Mouse (Mus musculus): Measurements from ENCODE around the gene Tmem126a.

Gene Tmem126a

DNA sequence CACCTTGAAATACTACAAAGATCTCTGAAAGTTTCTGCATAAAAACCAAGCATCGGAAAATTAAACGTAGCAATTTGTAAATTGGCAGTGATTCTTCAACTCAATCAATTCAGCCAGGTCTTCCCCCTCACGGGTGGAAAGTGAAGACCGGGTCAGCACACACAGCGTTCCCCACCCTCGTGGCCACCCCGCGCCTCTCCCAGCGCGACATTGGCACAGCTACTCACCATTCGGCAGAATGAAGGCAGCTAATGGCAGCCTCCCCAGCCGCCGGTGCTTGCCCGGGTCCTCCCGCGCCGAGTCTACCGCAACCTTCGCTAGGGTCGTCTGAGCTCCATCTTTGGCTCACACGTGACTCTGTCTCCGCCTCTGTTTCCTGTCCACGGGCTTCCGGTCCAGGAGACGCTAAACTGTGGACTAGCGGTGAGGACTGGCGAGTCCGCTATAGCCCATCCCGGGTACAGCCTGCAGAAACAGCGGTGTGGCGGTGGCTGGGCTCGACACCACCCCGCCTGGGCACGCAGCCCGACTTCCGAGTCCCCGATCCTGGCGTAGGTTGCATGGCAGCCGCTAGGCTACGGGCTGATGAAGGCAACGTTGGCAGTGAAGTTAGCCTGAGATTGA is at the start of gene Tmem126a:
Tmem126a (minus strand) TSS at position 385 of the 624 bp plus-strand sequence.
- in situ Hi-C loops (cut with MboI), result no loop called here

DNA sequence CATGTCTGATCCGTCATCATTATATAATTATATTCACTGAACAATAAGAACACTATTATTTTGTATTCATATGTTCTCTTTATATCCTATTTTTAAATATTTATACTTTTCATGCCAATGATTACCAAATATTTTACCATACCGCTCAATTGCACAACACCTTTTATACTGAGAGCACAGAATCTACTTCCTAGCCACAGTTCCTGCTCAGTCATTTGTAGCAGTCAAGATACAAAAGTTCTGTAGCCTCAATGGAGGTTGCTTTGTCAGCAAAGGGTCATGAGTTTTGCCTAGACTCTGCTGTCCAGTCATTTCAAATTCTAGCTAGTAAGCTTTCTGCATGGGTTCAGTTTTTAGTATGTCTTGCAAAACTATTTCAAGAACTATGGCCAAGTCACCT is 25.6 kb upstream of the Tmem126a start:
- in situ Hi-C loops (cut with MboI), result no loop called here

DNA sequence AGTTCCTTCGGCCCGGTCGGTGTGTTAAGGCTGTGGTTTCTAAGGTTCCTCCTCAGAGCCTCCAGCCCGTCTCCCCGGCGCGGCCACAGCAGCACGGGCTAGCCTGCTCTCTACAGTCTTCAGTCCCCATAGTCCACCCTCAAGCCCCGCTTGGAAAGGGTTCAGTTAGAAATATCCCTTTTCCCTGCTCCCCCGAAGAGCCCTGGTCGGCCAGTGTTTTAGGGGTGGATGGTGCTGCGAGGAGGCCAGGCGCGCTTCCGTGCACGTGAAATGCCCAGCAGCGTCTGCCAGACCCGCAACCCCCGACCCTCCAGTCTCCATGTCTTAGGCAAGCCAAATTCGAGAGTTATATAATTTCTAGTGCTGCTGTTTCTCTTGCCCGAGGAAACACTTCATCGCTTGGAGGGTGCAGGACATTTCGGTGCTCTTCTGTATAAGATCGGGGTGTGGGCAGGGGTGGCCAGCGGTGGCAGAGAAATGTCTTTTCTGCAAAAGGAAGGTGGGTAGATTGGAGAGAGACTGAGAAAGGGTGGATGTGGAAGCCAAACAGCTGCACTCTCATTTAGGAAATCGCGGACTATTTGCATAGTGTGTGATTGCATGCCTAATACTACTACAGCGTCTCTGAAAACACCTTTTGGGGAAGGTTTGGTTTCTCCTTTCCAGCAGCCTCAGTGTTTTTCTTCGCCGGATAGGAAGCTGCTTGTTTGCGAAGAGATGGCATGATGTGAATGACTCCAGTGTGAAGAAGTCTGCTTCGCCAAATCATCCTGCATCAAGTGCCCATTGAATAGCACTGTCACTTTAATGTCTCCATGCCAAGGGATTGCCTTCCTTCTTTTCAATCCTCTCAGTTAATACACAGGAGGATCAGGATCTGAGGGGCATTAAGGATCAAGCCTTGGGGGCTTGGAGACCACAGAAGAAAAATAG is 19.6 kb upstream of the Tmem126a start, which contains the start of gene Dlg2:
Dlg2 (plus strand) TSS at position 360 of the 933 bp plus-strand sequence.
- in situ Hi-C loops (cut with MboI), result no loop called here

DNA sequence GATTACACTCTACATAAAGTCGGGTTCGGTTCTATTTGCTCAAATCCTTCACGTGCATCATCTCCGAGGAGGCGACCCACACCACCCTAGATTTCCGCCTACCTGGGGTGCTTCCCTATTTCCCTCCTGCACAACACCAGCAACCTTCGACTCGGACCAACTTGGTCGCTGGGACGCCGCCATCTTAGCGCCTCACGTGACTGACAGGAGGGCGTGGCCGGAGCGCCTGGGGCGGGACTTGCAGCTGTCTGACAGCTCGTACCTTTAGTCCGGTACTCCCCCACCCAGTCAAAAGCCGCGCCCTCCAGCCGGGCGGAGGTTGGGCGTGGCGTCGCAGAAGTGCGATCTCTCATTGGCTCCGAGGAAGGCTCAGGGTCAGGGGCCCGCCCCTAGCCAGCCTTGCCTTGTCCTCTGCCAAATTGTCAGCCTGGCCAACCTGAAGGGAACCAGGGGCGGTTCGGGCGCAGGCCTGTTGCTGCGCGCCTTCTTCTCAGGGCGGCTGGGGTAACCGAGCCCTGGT is 18.8 kb upstream of the Tmem126a start, which contains the start of gene Tmem126b:
Tmem126b (minus strand) TSS at position 209 of the 520 bp plus-strand sequence.
- in situ Hi-C loops (cut with MboI), result no loop called here

- in situ Hi-C loops (cut with MboI), result no loop called here
Observed at GRCm38 (mm10) chr7:90473511-90473910, 16.5 kb upstream of the Tmem126a start.

DNA sequence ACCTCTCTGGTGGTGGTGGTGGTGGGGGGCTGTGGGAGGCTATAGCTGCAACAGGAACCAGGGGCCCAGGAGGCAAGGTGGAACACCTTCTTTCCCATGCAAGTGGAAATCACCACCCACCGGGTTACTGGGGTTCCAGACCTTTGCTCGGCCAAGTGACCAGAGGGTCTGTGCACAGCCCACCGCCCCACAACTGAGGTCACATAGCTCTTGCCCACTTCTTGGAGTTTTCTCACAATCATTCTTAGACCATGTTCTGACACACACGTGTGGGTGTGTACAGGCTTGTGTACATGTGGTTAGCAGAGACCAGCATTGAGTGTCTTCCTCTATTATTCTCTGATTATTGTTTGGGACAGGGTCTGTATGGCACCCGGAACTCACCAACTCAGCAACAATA is 4.4 kb upstream of the Tmem126a start:
- in situ Hi-C loops (cut with MboI), result no loop called here

- in situ Hi-C loops (cut with MboI), result no loop called here
Observed at GRCm38 (mm10) chr7:90460930-90461329, 3.9 kb upstream of the Tmem126a start.

DNA sequence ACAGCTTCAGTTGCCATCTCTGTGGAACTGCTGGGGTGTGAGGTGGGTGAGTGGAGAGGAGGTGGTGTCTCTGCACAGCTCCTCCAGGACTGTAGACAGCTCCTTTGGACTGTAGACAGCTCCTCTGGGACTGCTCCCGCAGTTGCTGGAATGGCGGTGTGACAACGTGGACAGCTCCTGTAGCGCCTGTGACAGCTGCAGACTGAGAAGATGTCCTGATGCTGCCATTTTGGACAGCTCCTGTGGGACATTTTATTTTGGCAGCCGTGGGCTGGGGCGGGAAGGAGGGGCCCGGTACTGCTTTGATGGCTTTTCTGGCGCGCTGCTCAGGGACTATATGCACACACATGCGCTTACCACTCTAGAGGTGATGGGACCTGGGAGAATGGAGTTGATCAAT is 3.3 kb upstream of the Tmem126a start:
- in situ Hi-C loops (cut with MboI), result no loop called here

- in situ Hi-C loops (cut with MboI), result no loop called here
Observed at GRCm38 (mm10) chr7:90457517-90457916, 488 bp upstream of the Tmem126a start.

- in situ Hi-C loops (cut with MboI), result no loop called here
Observed at GRCm38 (mm10) chr7:90456149-90456844, 732 bp downstream of the Tmem126a start.

GRCm38 (mm10) chr7:90444206-90444605 is 12.8 kb downstream of the Tmem126a start:
- in situ Hi-C loops (cut with MboI), result loop anchor here (25.0 kb wide), 1 partner anchor 457 kb away; the partner anchor contains the start of gene Eed

- in situ Hi-C loops (cut with MboI), result loop anchor here (25.0 kb wide), 1 partner anchor 456 kb away; the partner anchor contains the start of gene Eed
Observed at GRCm38 (mm10) chr7:90443101-90444091, 13.6 kb downstream of the Tmem126a start.

DNA sequence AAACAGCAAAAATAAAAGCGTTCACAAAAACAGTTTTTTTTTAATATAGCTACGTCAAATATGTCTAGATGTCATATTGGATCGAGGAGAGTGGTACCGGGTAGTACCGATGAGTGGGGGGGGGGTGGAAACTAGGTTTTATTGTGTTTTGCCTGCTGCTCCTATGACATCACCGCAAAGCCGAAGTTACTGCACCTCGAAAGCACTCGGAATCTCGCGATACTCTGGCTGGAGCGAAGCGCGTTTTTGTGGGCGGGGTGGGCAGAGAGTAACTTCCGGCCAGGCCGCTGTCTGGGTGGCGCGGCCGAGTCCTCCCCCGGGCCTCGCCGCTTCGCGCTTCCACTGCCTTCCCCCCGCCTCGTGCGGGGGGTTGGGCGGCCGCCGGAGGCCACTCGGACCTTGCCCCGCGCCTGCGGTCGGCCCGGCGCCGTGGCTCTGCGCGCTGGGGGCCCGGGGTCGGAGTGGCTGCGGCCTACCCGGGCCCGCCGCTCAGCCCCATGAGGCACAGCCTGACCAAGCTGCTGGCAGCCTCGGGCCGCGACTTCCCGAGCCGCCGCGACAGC is 14.4 kb downstream of the Tmem126a start, which contains the start of gene Crebzf:
Crebzf (plus strand) TSS at position 212 of the 563 bp plus-strand sequence.
- in situ Hi-C loops (cut with MboI), result loop anchor here (25.0 kb wide), 1 partner anchor 455 kb away; the partner anchor contains the start of gene Eed

GRCm38 (mm10) chr7:90442070-90442469 is 15.0 kb downstream of the Tmem126a start:
- in situ Hi-C loops (cut with MboI), result loop anchor here (25.0 kb wide), 1 partner anchor 455 kb away; the partner anchor contains the start of gene Eed

GRCm38 (mm10) chr7:90440044-90440443 is 17.0 kb downstream of the Tmem126a start:
- in situ Hi-C loops (cut with MboI), result loop anchor here (25.0 kb wide), 1 partner anchor 453 kb away; the partner anchor contains the start of gene Eed

DNA sequence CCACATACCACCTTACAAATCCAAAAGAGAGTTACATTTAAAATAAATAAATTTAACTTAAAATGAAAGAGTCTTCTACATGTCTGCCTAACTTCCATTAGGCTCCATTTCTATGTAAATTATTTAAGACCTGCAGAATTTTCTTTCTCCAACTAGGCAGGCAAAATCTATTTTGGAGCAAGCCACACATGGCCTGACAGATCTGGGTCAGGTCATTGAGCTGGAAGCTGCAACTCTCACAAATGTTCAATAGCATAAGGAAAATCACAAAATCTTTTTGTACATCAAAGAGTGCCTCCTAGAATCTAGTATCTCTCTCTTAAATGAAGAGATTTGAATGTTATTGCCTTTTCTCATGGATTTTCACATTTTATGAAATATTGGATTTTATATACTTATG is 24.8 kb downstream of the Tmem126a start:
- in situ Hi-C loops (cut with MboI), result loop anchor here (25.0 kb wide), 1 partner anchor 445 kb away; the partner anchor contains the start of gene Eed

- in situ Hi-C loops (cut with MboI), result loop anchor here (25.0 kb wide), 1 partner anchor 440 kb away; the partner anchor contains the start of gene Eed
Observed at GRCm38 (mm10) chr7:90427006-90427405, 30.0 kb downstream of the Tmem126a start.

- in situ Hi-C loops (cut with MboI), result loop anchor here (25.0 kb wide), 1 partner anchor 439 kb away; the partner anchor contains the start of gene Eed
Observed at GRCm38 (mm10) chr7:90426020-90427001, 30.7 kb downstream of the Tmem126a start, which contains the start of gene Ccdc89. Ccdc89 (plus strand) TSS chr7:90426577.
